Mouse (Mus musculus) heart, adult 2 months (tissue): ENCODE measurements around the gene Mob2.

Experiments
- CTCF ChIP-seq: fragments of 200-600 bp; IDR thresholded peaks from 2 replicates; pipeline ENCODE4 v1.8.1; 2022; ENCODE audit warnings: antibody characterized with exemption, mild to moderate bottlenecking, moderate library complexity
- EP300 ChIP-seq: fragments of 200-500 bp; IDR thresholded peaks from 2 replicates; pipeline ENCODE4 v1.6.1; 2011; ENCODE audit warnings: low read depth, low read length, control low read depth; ENCODE audit not compliant: insufficient read depth

DNA sequence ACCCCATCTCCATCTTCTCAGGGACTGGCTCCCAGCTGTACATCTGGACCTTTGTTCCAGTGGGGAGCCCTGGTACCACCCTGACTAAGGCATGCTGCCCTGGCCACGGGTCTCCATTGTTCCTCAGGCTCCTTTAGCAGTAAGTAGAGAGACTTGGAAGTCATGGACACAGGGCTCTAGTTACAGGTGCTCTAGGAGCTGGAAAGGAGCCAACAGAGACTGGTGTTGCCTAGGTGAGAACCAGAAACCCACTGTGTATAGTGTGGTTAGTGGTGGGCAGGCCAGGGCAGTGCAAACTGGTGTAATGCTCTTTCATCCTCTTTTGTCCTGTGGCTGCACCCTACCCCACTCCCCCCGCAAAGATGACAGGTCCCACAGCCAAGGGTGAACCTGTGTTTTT, 69.7 kb downstream of the Mob2 start:
- TF ChIP-seq CTCF = no peak
- TF ChIP-seq EP300 = no peak
